Mouse (Mus musculus): ENCODE results near the gene Cinp.

DNA sequence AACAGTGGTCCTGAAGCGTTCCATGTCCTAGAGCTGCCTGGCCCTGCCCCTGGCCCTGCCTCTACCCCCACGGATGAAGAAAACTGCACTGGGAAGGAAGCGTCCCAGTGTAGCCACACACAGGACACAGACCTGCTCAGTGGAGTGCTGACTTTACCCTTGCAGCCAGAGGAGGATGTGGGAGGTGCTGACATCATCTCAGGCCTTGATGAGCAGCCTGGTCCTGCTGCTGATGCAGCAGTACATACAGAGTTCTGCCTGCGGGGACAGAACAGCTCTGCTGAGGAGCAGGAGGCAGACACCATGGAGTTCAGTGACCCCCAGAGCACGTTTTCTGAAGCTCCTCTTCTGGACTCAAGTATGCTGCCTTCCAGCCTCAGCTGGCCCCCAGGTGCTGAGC lies 43.9 kb upstream of the Cinp start:
- TF ChIP-seq CTCF (IDR thresholded peaks at IDR 0.05; ENCODE audit: insufficient read depth, low read depth, low read length) (no peak), POLR2A (IDR thresholded peaks at IDR 0.05; ENCODE audit: insufficient read depth, low read depth, low read length) (no peak)
